Mouse (Mus musculus): Measurements from ENCODE around the gene Uaca.
"Not testable (repeated sequence)": the region's sequence is repeated elsewhere in the genome, so short reads cannot be mapped to it uniquely, and the experiment has no call there.

Uaca gene

GRCm38 (mm10) chr9:60794841-60795351 is 554 bp downstream of the Uaca start:
- DNase-seq (ENCODE audit: low spot score in 2 of 2), result peak; percentile 32 to 40

DNA sequence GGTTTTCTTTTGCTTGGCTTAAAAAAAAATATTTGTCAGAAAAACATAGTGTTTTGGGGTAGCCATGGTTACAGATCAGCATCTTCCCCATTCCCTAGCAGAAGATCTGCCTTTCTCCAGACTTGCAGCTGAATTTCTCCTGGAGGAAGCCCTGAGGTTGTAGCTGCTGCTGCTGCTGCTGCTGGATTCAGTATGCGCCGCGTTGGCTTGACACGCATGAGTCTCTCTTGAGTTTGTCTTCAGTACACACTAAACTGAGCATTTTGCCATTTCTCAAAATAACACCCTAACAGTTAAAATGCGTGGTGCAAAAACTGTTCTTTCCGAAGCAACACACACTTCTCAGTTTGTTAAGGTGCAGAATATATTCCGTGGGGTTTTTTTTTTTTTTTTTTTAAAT is 1.7 kb downstream of the Uaca start:
- DNase-seq (ENCODE audit: low spot score in 2 of 2), result peak; percentile 45 to 60

DNA sequence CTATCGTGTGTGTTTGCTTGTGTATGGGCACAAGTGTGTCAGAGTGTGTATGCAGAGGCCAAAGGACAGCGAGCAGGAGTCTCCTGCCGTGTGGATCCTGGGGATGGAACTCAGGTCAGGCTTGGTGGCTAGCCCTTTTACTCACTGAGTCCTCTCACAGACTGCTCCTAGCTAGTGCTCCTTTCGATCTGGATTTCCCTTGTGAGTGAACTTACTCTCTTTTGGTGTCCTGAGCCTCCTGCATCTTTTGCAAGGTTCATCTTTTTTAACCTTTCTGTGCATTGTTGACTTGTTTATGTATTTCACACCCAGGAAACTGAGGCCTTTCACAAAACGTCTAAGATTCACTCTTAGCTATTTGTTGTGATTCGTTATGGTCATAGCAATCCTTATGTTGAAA is 2.8 kb downstream of the Uaca start:
- no peak for DNase-seq (ENCODE audit: low spot score in 2 of 2)

DNA sequence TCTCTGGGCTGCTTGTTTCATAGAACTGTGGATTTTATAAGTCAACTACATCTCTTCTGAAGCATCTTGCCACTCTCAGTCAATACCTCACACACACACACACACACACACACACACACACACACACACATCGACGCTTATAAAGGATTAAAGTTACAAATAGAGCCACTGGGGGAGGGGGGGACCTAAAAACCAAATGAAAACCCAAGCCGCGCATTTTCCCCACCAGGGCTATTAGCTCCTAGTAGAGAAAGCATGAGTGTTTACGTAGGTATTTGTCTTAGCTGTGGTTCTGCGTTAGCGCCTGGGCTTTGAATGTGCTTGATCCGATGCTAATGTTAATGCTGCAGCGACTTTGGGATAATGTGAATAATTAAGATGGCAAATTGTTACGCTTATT is 4.7 kb downstream of the Uaca start:
- no peak for DNase-seq (ENCODE audit: low spot score in 2 of 2)

GRCm38 (mm10) chr9:60800663-60801382 is 6.5 kb downstream of the Uaca start:
- DNase-seq (ENCODE audit: low spot score in 2 of 2), result no peak

DNA sequence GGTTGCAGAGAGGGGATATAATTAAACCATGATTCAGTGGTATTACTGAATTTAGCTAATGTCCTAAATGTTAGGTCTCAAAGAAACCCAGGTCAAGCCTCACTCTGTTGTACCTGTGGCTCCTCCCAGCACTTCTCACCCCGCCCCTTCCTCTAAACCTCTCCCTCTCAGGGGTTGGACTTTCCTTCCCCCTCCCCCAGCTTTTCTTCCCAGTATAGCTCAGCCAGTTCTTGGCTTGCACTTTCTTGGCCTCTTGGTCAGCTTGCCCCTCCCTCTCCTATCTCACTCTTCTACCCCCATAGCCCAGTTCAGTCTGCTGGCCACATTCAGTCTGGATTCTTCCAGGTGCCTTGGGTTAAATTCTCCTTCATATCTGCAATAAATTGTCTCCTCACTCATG is 7.4 kb downstream of the Uaca start:
- no peak for DNase-seq (ENCODE audit: low spot score in 2 of 2)

DNA sequence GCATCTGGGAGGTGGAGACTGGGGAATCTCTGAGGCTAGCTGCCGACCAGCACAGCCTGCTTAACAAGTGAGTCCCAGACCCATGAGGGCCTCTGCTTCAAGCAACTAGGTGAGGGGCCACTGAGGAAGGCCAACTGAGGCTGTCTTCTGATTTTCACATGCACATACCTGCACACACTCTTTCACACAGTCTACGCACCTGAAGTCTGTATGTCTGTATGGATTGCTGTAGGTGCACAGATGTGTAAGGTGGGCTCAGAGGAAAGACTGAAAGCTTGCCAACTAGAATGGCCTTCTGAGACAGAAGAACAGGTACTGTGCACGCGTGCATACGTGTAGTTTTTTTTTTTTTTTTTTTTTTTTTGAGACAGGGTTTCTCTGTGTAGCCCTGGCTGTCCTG is 8.0 kb downstream of the Uaca start:
- no peak for DNase-seq (ENCODE audit: low spot score in 2 of 2)

DNA sequence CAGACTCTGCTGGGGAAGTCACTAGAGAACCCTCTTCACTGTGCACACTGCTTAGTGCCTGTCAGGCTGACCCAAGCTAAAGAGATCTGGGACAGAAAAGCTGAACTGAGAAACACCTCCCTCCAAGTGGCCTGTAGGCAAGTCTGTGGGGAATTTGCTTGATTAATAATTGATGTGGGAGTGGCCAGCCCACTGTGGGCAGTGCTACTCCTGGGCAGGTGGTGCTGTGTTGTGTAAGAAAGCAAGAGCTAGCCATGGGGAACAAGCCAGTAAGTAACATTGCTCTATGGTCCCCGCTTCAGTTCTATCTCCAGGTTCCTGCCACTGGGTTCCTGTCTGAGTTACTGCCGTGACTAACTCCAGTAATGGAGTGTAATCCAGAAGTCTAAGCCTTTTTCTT is 11.7 kb downstream of the Uaca start:
- no peak for DNase-seq (ENCODE audit: low spot score in 2 of 2)

- DNase-seq (ENCODE audit: low spot score in 2 of 2), result no peak
Observed at GRCm38 (mm10) chr9:60807996-60808395, 13.7 kb downstream of the Uaca start.

GRCm38 (mm10) chr9:60813139-60813880 is 19.0 kb downstream of the Uaca start:
- DNase-seq (ENCODE audit: low spot score in 2 of 2), result no peak

DNA sequence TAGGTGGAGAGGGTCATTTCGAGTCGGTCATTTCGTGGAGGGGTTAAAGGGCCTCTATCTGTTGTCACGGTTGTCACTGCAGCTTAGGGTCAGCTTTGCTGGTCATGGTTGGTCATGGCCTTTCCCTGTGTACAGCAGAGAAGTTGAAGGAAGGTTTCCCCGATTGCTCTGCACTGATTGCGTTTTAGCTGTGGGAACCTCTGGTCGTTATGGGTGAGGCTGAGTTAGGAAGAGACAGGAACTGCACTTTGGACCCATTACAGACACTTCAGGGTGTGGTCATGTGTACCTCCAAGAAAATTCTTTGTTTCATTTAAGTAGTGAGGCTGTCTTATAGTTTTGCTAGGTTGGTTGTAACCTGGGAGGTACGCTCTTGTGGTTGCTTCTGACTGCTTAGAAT is 21.2 kb downstream of the Uaca start:
- no peak for DNase-seq (ENCODE audit: low spot score in 2 of 2)

GRCm38 (mm10) chr9:60817585-60817984 is 23.2 kb downstream of the Uaca start:
- no peak for DNase-seq (ENCODE audit: low spot score in 2 of 2)

DNA sequence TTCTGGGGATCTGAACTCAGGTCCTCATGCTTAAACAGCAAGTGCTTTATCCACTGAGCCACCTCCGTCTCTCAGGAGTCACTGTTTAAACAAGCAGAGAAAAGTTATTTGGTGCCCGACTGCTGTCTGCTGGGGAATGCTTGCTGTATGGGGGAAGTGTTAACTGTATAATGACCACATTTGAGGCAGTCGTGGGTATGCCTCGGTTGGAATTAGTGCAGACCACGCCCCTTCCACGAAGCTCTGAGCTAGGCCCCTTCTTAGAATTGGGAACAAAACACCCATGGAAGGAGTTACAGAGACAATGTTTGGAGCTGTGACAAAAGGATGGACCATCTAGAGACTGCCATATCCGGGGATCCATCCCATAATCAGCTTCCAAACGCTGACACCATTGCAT is 24.2 kb downstream of the Uaca start:
- not testable (repeated sequence) for DNase-seq (ENCODE audit: low spot score in 2 of 2)

- no peak for DNase-seq (ENCODE audit: low spot score in 2 of 2)
Observed at GRCm38 (mm10) chr9:60819340-60819739, 25.0 kb downstream of the Uaca start.

DNA sequence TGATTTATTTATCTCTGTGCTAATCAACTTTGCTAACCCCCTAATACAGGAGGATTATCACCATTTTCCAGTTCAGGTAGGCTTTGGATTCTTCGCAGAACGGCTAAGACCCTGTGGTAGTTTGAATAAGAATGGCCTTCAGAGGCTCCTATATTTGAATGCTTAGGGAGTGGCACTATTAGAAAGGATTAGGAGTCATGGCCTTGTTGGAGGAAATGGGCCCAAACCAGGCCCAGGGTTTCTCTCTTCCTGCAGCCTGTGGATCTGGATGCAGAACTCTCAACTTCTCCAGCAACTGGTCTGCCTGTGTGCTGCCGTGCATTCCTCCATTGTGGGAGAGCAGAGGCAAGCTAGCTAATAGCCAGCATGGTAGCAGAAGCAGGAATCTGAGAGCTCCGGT is 27.2 kb downstream of the Uaca start:
- no peak for DNase-seq (ENCODE audit: low spot score in 2 of 2)

DNA sequence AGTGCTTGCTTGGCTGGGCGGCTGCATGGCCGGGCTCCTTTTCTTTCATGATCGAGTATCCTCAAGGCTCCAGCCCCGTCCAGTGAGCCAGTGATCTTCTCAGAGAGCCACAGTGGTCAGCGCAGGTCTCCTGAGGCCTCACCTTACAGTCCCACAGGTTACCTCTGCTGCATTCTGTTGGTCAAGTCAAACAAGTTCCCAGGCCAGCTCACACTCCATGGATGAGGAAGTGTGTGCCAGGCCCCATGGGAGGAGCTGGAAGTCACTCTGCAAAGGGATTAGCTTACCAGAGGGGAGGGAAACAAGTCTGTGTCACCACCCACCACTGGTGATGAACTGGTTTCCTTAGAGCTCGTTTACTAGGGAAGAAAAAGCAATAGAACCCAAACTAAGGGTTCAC is 28.3 kb downstream of the Uaca start:
- no peak for DNase-seq (ENCODE audit: low spot score in 2 of 2)

GRCm38 (mm10) chr9:60825506-60825905 is 31.2 kb downstream of the Uaca start:
- DNase-seq (ENCODE audit: low spot score in 2 of 2), result no peak

DNA sequence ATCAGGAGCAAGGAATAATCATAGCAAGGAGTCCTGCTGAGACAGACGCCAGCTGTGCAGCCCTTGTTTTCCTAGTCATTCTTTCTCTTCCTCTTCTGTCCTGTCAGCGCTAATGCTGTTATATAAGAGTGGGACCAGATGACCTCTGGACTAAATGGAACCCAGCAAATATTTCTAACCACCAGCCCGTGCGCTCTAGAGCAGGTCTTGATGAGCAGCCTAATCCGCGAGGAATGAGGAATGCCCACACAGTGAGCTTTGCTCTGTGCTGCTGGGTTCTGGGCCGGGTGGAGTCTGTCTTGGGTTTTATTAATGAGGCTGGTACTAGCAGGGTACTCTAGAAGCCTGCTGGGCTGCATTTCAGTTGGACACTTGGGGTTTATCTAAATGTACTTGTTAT is 32.4 kb downstream of the Uaca start:
- DNase-seq (ENCODE audit: low spot score in 2 of 2), result no peak

- no peak for DNase-seq (ENCODE audit: low spot score in 2 of 2)
Observed at GRCm38 (mm10) chr9:60828196-60828595, 33.9 kb downstream of the Uaca start.

DNA sequence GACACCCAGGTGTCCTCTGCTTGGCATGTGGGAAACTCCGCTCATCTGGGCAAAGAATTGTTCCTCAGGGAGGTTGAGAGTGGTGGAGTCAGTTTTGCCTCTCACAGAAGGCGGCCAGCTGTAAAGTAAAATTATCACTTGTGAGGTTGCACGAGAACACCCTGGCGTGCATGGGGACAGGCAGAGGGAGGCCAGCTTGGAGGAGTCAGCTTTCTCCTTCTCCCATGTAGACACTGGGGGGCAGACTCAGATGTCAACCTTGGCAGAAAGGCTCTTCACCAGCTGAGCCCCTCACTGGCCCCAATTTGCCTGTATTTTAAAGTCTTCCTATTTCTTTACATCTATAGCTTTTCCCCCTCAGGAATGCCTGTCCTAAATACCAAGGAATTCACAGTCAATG is 35.3 kb downstream of the Uaca start:
- DNase-seq (ENCODE audit: low spot score in 2 of 2), result no peak

DNA sequence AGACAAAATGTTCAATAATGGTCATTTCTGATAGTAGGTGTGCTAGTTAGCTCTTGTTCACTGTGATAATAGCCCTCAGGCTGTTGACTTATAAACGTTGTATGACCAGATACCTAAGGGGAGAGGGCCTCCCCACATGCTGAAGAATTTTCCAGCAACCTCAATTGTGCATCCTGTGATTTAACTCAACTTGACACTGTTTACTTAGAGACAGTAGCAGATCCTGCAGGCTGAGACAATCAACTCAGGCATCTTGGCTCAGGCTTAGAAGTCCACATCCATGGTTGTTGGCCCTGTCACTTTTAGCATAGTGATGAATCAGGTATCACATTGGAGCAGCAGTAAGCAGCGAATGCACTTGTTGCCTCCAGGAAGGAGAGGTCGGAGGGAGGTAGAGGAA is 35.7 kb downstream of the Uaca start:
- no peak for DNase-seq (ENCODE audit: low spot score in 2 of 2)

DNA sequence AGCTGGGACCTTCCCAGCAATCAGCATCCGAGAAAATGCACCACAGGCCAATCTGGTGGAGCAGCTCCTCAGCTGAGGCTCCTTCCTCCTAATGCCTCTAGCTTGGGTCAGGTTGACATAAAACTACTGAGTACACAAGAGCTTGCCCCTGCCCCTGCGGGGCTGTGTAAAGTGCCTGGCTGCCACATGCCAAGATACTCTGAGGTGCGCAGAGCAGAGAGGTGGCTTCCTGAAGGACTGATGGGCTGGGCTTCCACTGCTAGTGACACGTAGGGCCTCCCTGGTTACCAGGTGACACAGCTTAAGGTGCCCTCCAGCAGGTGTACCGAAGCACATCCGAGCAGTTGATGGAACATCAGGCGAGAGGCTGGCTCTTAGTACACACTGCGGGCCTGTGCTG is 37.9 kb downstream of the Uaca start:
- DNase-seq (ENCODE audit: low spot score in 2 of 2), result no peak

DNA sequence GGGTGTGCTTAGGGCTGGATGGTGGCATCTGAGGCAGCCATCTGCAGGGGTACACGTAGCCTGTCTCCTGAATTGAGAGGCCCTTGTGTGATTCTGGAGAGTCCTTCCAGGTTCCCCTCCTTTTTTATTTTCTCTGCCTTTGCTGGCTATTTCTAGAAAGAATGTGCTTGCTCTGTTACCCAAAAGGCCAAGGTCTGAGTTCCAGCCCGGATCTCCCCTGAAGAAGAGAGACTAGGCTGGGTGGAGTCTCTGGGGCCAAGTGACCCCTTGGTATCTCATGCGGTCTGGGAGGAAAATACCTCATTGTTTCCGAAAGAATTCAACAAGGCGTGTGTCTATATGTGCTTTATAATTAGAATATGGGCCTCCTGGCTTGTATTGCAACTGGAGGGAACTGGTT is 41.8 kb downstream of the Uaca start:
- no peak for DNase-seq (ENCODE audit: low spot score in 2 of 2)
